Mouse (Mus musculus) liver, embryonic 14.5 days (tissue): ENCODE results near the gene Zdhhc7.

ENCODE experiments used
- CTCF ChIP-seq: IDR thresholded peaks from 2 replicates; pipeline ENCODE4 v1.5.1; 2016; ENCODE audit warnings: antibody characterized with exemption, low read depth, control low read depth
- EP300 ChIP-seq: IDR thresholded peaks from 2 replicates; pipeline ENCODE4 v1.6.1; 2016; ENCODE audit warnings: antibody characterized with exemption, low read depth

DNA sequence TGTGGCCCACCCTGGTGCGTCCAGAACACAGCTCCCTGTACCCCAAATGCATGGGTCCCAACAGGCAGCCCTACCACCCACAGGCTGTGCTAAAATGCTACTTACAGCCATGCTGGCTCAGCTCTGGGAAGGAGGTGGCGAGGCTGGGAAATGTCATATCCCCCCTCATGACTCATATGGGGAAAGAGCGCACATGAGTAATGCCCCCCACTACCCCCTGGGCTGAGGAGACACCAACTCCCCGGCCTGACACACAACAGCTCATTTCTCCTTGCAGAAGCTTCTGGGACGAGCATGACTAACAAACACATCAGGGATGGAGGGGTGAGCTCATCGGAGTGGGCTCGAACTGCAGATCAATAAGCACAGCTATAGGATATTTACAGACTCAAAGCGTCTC, 35.7 kb downstream of the Zdhhc7 start:
- TF ChIP-seq CTCF (no peak), EP300 (no peak)
